Mouse (Mus musculus) lung, postnatal 0 days (tissue): ENCODE results near the gene Sult1b1. TPM values are rescaled to one million over a fixed set of nuclear protein-coding genes. Genes with fewer than 3 reads are reported as not detected.
A peak's percentile ranks its signal among the peaks of the same experiment; 100 is the strongest.
"Not testable (repeated sequence)": the region's sequence is repeated elsewhere in the genome, so short reads cannot be mapped to it uniquely, and the experiment has no call there.

Source experiments
- ATAC-seq: fragments of 200-750 bp; cut with Nextera tagmentation; 2 replicates; pipeline ENCODE4 v1.8.0; 2017; ENCODE audit warnings: moderate library complexity
- DNase-seq: peaks from one replicate; pipeline ENCODE4 v3.0.0-alpha.2; 2016; ENCODE audit warnings: low spot score
- H3K27ac ChIP-seq: fragments of 300-500 bp; sonication (generic); 2 replicates; pipeline ENCODE4 v1.5.1; 2014; ENCODE audit warnings: antibody characterized with exemption, mild to moderate bottlenecking, low read length, mixed read lengths
- H3K27me3 ChIP-seq: fragments of 300-500 bp; sonication (generic); replicated peaks from 2 replicates; pipeline ENCODE4 v1.6.1; 2014; ENCODE audit warnings: low read length, mixed read lengths; ENCODE audit not compliant: insufficient read depth
- H3K36me3 ChIP-seq: fragments of 300-500 bp; sonication (generic); 2 replicates; pipeline ENCODE4 v1.6.1; 2014; ENCODE audit warnings: low read length, mixed read lengths; ENCODE audit not compliant: insufficient read depth
- H3K4me1 ChIP-seq: fragments of 300-500 bp; sonication (generic); 2 replicates; pipeline ENCODE4 v1.6.1; 2014; ENCODE audit warnings: antibody characterized with exemption, low read depth, low read length, mixed read lengths; ENCODE audit not compliant: insufficient read depth
- H3K4me2 ChIP-seq: fragments of 300-500 bp; sonication (generic); replicated peaks from 2 replicates; pipeline ENCODE4 v1.6.1; 2014; ENCODE audit warnings: low read depth, mild to moderate bottlenecking, low read length, moderate library complexity, mixed read lengths
- H3K4me3 ChIP-seq: fragments of 300-500 bp; sonication (generic); 2 replicates; pipeline ENCODE4 v1.5.1; 2014; ENCODE audit warnings: low read depth, low read length
- H3K9ac ChIP-seq: fragments of 300-500 bp; sonication (generic); replicated peaks from 2 replicates; pipeline ENCODE4 v1.6.1; 2014; ENCODE audit warnings: low read depth, mild to moderate bottlenecking
- H3K9me3 ChIP-seq: fragments of 300-500 bp; sonication (generic); 2 replicates; pipeline ENCODE4 v1.6.1; 2016; ENCODE audit warnings: low read length, mixed read lengths
- CTCF ChIP-seq: IDR thresholded peaks from 2 replicates; pipeline ENCODE4 v1.5.1; 2016; ENCODE audit warnings: antibody characterized with exemption, mild to moderate bottlenecking
- EP300 ChIP-seq: IDR thresholded peaks from 2 replicates; pipeline ENCODE4 v1.6.1; 2016; ENCODE audit warnings: antibody characterized with exemption, mild to moderate bottlenecking, control low read depth
- WGBS: fragments of 180-500 bp; shearing (Covaris S2); extraction: QIAGEN DNeasy Blood & Tissue Kit; methylation state at CpG from one replicate; pipeline ENCODE4 v1.1.7; 2014; 5-methylcytosine and 5-hydroxymethylcytosine counted together
- polyA plus RNA-seq: library from polyadenylated mRNA; unstranded; fragments of >200 nt; fragmentation: Nextera tagmentation; extraction: Ambion mirVana; gene quantifications from 2 replicates; pipeline ENCODE4 v1.2.1, GENCODE M21; 2015

Gene Sult1b1
- polyA plus RNA-seq, 1 experiment from 2014 or later: not detected

- Histone ChIP-seq H3K9me3 (no peaks in the 10 kb centered on the region), H3K36me3 (no peaks in the 10 kb centered on the region), H3K4me3 (no peak overlapping the region), H3K27me3 (no peaks in the 10 kb centered on the region), H3K9ac (no peak overlapping the region), H3K4me1 (no peaks in the 10 kb centered on the region), H3K27ac (no peak overlapping the region), H3K4me2 (no peak overlapping the region)
- ATAC-seq (no peak), DNase-seq (no peak)
- TF ChIP-seq CTCF: no peak
- no peak for TF ChIP-seq EP300
- 47% methylated on average over 4 of the region's 4 CpGs for WGBS
Measured at GRCm38 (mm10) chr5:87505776-87506458, 32.1 kb downstream of the Sult1b1 start.

GRCm38 (mm10) chr5:87502687-87503086 lies 35.3 kb downstream of the Sult1b1 start:
- no peaks in the 10 kb centered on the region for H3K9me3 ChIP-seq
- no peak overlapping the region for H3K9ac ChIP-seq
- DNase-seq: peak; percentile 19
- peak; percentile 46 for ATAC-seq
- H3K36me3 ChIP-seq: no peaks in the 10 kb centered on the region
- WGBS: 62% methylated on average over 1 of the region's 1 CpGs
- no peak overlapping the region for H3K4me2 ChIP-seq
- H3K27ac ChIP-seq: no peak overlapping the region
- H3K27me3 ChIP-seq: no peaks in the 10 kb centered on the region
- no peak overlapping the region for H3K4me3 ChIP-seq
- no peaks in the 10 kb centered on the region for H3K4me1 ChIP-seq
- no peak for TF ChIP-seq CTCF
- no peak for TF ChIP-seq EP300

- no peaks in the 10 kb centered on the region for H3K4me1 ChIP-seq
- no peak for ATAC-seq
- H3K9me3 ChIP-seq: no peaks in the 10 kb centered on the region
- H3K9ac ChIP-seq: no peak overlapping the region
- H3K27ac ChIP-seq: no peak overlapping the region
- DNase-seq: no peak
- H3K36me3 ChIP-seq: no peaks in the 10 kb centered on the region
- no peak overlapping the region for H3K4me2 ChIP-seq
- H3K27me3 ChIP-seq: no peaks in the 10 kb centered on the region
- TF ChIP-seq EP300 (no peak), CTCF (no peak)
- H3K4me3 ChIP-seq: no peak overlapping the region
Measured at GRCm38 (mm10) chr5:87499341-87499740, 38.7 kb downstream of the Sult1b1 start.

GRCm38 (mm10) chr5:87498936-87499335 lies 39.1 kb downstream of the Sult1b1 start:
- Histone ChIP-seq H3K4me3 (no peak overlapping the region), H3K4me2 (no peak overlapping the region), H3K9ac (no peak overlapping the region), H3K36me3 (no peaks in the 10 kb centered on the region), H3K4me1 (no peaks in the 10 kb centered on the region), H3K27ac (no peak overlapping the region), H3K9me3 (no peaks in the 10 kb centered on the region), H3K27me3 (no peaks in the 10 kb centered on the region)
- TF ChIP-seq CTCF (no peak), EP300 (no peak)
- DNase-seq: no peak
- ATAC-seq: no peak

GRCm38 (mm10) chr5:87490771-87491170 lies 47.2 kb downstream of the Sult1b1 start, which contains the start of gene Ugt2a1:
Gene Ugt2a1, minus strand, starts transcription at chr5:87490871.
- Histone ChIP-seq H3K9ac (no peak within 1 kb of the TSS), H3K4me1 (no peaks in the 10 kb centered on the region), H3K27ac (no peak within 1 kb of the TSS), H3K9me3 (no peaks in the 10 kb centered on the region), H3K4me2 (no peak within 1 kb of the TSS), H3K36me3 (no peaks in the 10 kb centered on the region), H3K27me3 (no peaks in the 10 kb centered on the region), H3K4me3 (no peak within 1 kb of the TSS)
- TF ChIP-seq EP300 (no peak), CTCF (no peak)
- ATAC-seq (no peak), DNase-seq (no peak)
- 80% methylated on average over 1 of the region's 1 CpGs for WGBS

GRCm38 (mm10) chr5:87486706-87487105 lies 51.3 kb downstream of the Sult1b1 start, which contains the start of gene Gm43638:
Gene Gm43638, minus strand, starts transcription at chr5:87486806.
- H3K9ac ChIP-seq, H3K4me2 ChIP-seq, H3K9me3 ChIP-seq, DNase-seq, H3K27ac ChIP-seq, H3K4me1 ChIP-seq, H3K27me3 ChIP-seq, H3K36me3 ChIP-seq, ATAC-seq, H3K4me3 ChIP-seq: not testable (repeated sequence)
- WGBS: 88% methylated on average over 1 of the region's 1 CpGs

- 70% methylated on average over 5 of the region's 5 CpGs for WGBS
- Histone ChIP-seq H3K9me3 (no peaks in the 10 kb centered on the region), H3K4me2 (no peak within 1 kb of the TSS), H3K4me1 (no peaks in the 10 kb centered on the region), H3K27me3 (no peaks in the 10 kb centered on the region), H3K36me3 (no peaks in the 10 kb centered on the region), H3K9ac (no peak within 1 kb of the TSS), H3K4me3 (no peak within 1 kb of the TSS), H3K27ac (no peak within 1 kb of the TSS)
- DNase-seq (no peak), ATAC-seq (no peak)
- no peak for TF ChIP-seq CTCF
- TF ChIP-seq EP300: no peak
Measured at GRCm38 (mm10) chr5:87482160-87482559, 55.8 kb downstream of the Sult1b1 start, which contains the start of gene Ugt2a2. Gene Ugt2a2, minus strand, starts transcription at chr5:87482260.

Other genes with a start within 250 kb of the Sult1b1 start
- gene Ugt2a3, start 201.0 kb downstream of the Sult1b1 start, polyA plus RNA-seq: not detected in 2 replicates
- not detected in 2 replicates for gene Ugt2b38, start 114.0 kb downstream of the Sult1b1 start, polyA plus RNA-seq
- not detected in 2 replicates for gene Ugt2a2, start 55.9 kb downstream of the Sult1b1 start, polyA plus RNA-seq
- not detected in 2 replicates for gene Gm43638, start 51.4 kb downstream of the Sult1b1 start, polyA plus RNA-seq
- not detected in 2 replicates for gene Ugt2a1, start 47.3 kb downstream of the Sult1b1 start, polyA plus RNA-seq
- 0.14 and 0.21 TPM in 2 replicates for gene Sult1d1, start 30.8 kb upstream of the Sult1b1 start, polyA plus RNA-seq
- gene Sult1e1, start 53.4 kb upstream of the Sult1b1 start, polyA plus RNA-seq: not detected in 2 replicates
- 0.11 and 10.3 TPM in 2 replicates for gene Csn1s1, start 128.0 kb upstream of the Sult1b1 start, polyA plus RNA-seq
- 0.35 and 46.5 TPM in 2 replicates for gene Csn2, start 161.4 kb upstream of the Sult1b1 start, polyA plus RNA-seq
- gene Csn1s2a, start 236.4 kb upstream of the Sult1b1 start, polyA plus RNA-seq: 0.36 and 27.1 TPM in 2 replicates